Mouse (Mus musculus): ENCODE data around the gene Sbf2. TPM values are rescaled to one million over a fixed set of nuclear protein-coding genes. Genes with fewer than 3 reads are reported as not detected.
A peak's percentile ranks its signal among the peaks of the same experiment; 100 is the strongest.

Gene Sbf2
- polyA plus RNA-seq, 1 experiment, result 49.9 TPM

GRCm38 (mm10) chr7:110631136-110631888 lies 16.6 kb upstream of the Sbf2 start:
- Histone ChIP-seq H3K4me3 (ENCODE audit: insufficient read depth, low read length) (peak overlapping the region; percentile 64), H3K27ac (ENCODE audit: insufficient read depth, low read depth, low read length) (no peak overlapping the region; the same call in 1 of the 2 replicates), H3K4me1 (ENCODE audit: control insufficient read depth, insufficient read depth, low read length) (peaks cover 14% of the 10 kb centered on the region)
- no peak for TF ChIP-seq CTCF (IDR thresholded peaks at IDR 0.05; ENCODE audit: low read depth, low read length)
- TF ChIP-seq POLR2A (IDR thresholded peaks at IDR 0.05; ENCODE audit: borderline replicate concordance, low read depth, low read length), result 0 out of 2 replicates have a peak, but pooled peaks have one; percentile 18

GRCm38 (mm10) chr7:110629892-110630666 lies 15.4 kb upstream of the Sbf2 start:
- TF ChIP-seq CTCF (IDR thresholded peaks at IDR 0.05; ENCODE audit: low read depth, low read length) (peak; percentile 99), POLR2A (IDR thresholded peaks at IDR 0.05; ENCODE audit: borderline replicate concordance, low read depth, low read length) (no peak)
- Histone ChIP-seq H3K27ac (ENCODE audit: insufficient read depth, low read depth, low read length) (0 out of 2 replicates have a peak overlapping the region, but pooled peaks have one; percentile 15), H3K4me1 (ENCODE audit: control insufficient read depth, insufficient read depth, low read length) (peaks cover 14% of the 10 kb centered on the region), H3K4me3 (ENCODE audit: insufficient read depth, low read length) (peak overlapping the region; percentile 64)

- Histone ChIP-seq H3K4me3 (ENCODE audit: insufficient read depth, low read length) (peak overlapping the region; percentile 47), H3K27ac (ENCODE audit: insufficient read depth, low read depth, low read length) (no peak overlapping the region), H3K4me1 (ENCODE audit: control insufficient read depth, insufficient read depth, low read length) (peaks cover 14% of the 10 kb centered on the region)
- TF ChIP-seq POLR2A (IDR thresholded peaks at IDR 0.05; ENCODE audit: borderline replicate concordance, low read depth, low read length) (no peak), CTCF (IDR thresholded peaks at IDR 0.05; ENCODE audit: low read depth, low read length) (no peak)
Measured at GRCm38 (mm10) chr7:110628611-110629354, 14.1 kb upstream of the Sbf2 start.

- Histone ChIP-seq H3K4me1 (ENCODE audit: control insufficient read depth, insufficient read depth, low read length) (peaks cover 14% of the 10 kb centered on the region), H3K27ac (ENCODE audit: insufficient read depth, low read depth, low read length) (no peak overlapping the region), H3K4me3 (ENCODE audit: insufficient read depth, low read length) (peak overlapping the region; percentile 47)
- no peak for TF ChIP-seq CTCF (IDR thresholded peaks at IDR 0.05; ENCODE audit: low read depth, low read length)
- no peak for TF ChIP-seq POLR2A (IDR thresholded peaks at IDR 0.05; ENCODE audit: borderline replicate concordance, low read depth, low read length)
Measured at GRCm38 (mm10) chr7:110628273-110628600, 13.5 kb upstream of the Sbf2 start.

- peak within 1 kb of the TSS; percentile 58 for H3K4me3 ChIP-seq (ENCODE audit: insufficient read depth, low read length)
- no peak within 1 kb of the TSS for H3K27ac ChIP-seq (ENCODE audit: insufficient read depth, low read depth, low read length)
- TF ChIP-seq CTCF (IDR thresholded peaks at IDR 0.05; ENCODE audit: low read depth, low read length) (peak; percentile 16; the same call in 1 of the 2 replicates), POLR2A (IDR thresholded peaks at IDR 0.05; ENCODE audit: borderline replicate concordance, low read depth, low read length) (no peak)
- peaks cover 14% of the 10 kb centered on the region for H3K4me1 ChIP-seq (ENCODE audit: control insufficient read depth, insufficient read depth, low read length)
Measured at GRCm38 (mm10) chr7:110627486-110628272, 13.0 kb upstream of the Sbf2 start, which contains the start of gene Adm. TSS of gene Adm (plus strand) at chr7:110627661.

- H3K4me1 ChIP-seq (ENCODE audit: control insufficient read depth, insufficient read depth, low read length), result peaks cover 14% of the 10 kb centered on the region
- TF ChIP-seq POLR2A (IDR thresholded peaks at IDR 0.05; ENCODE audit: borderline replicate concordance, low read depth, low read length), result no peak
- TF ChIP-seq CTCF (IDR thresholded peaks at IDR 0.05; ENCODE audit: low read depth, low read length), result peak; percentile 53; the same call in 1 of the 2 replicates
- peak overlapping the region; percentile 47 for H3K4me3 ChIP-seq (ENCODE audit: insufficient read depth, low read length)
- no peak overlapping the region for H3K27ac ChIP-seq (ENCODE audit: insufficient read depth, low read depth, low read length)
Measured at GRCm38 (mm10) chr7:110627099-110627482, 12.4 kb upstream of the Sbf2 start.

- no peak overlapping the region for H3K27ac ChIP-seq (ENCODE audit: insufficient read depth, low read depth, low read length)
- TF ChIP-seq CTCF (IDR thresholded peaks at IDR 0.05; ENCODE audit: low read depth, low read length), result no peak
- no peak for TF ChIP-seq POLR2A (IDR thresholded peaks at IDR 0.05; ENCODE audit: borderline replicate concordance, low read depth, low read length)
- peak overlapping the region; percentile 58 for H3K4me3 ChIP-seq (ENCODE audit: insufficient read depth, low read length)
- H3K4me1 ChIP-seq (ENCODE audit: control insufficient read depth, insufficient read depth, low read length), result peaks cover 14% of the 10 kb centered on the region
Measured at GRCm38 (mm10) chr7:110626186-110627098, 11.7 kb upstream of the Sbf2 start.

- TF ChIP-seq CTCF (IDR thresholded peaks at IDR 0.05; ENCODE audit: low read depth, low read length), result no peak
- TF ChIP-seq POLR2A (IDR thresholded peaks at IDR 0.05; ENCODE audit: borderline replicate concordance, low read depth, low read length), result no peak
- H3K4me1 ChIP-seq (ENCODE audit: control insufficient read depth, insufficient read depth, low read length), result peaks cover 8% of the 10 kb centered on the region
- H3K27ac ChIP-seq (ENCODE audit: insufficient read depth, low read depth, low read length), result no peak overlapping the region
- peak overlapping the region; percentile 58 for H3K4me3 ChIP-seq (ENCODE audit: insufficient read depth, low read length)
Measured at GRCm38 (mm10) chr7:110625489-110625888, 10.8 kb upstream of the Sbf2 start.
